Mouse (Mus musculus) MEL (cell line): Measurements from ENCODE around the gene Ankrd52. TPM values are rescaled to one million over a fixed set of nuclear protein-coding genes. Genes with fewer than 3 reads are reported as not detected.
A peak's percentile ranks its signal among the peaks of the same experiment; 100 is the strongest.

Experiments
- DNase-seq: peaks from one replicate; pipeline ENCODE4 v3.0.0; 2011; ENCODE audit warnings: low read depth, low spot score
- H3K27ac ChIP-seq: 2 replicates; pipeline ENCODE4 v1.5.1; 2012; ENCODE audit warnings: low read depth, mild to moderate bottlenecking, control low read depth, low read length, moderate library complexity; ENCODE audit not compliant: control insufficient read depth
- H3K27me3 ChIP-seq, 2 experiments: fragments of 150-350 bp in 1 of 2; sonication (generic) in 1 of 2; 2 replicates each; pipeline ENCODE4 v1.6.1; 2012; ENCODE audit warnings: low read length in 2 of 2, mild to moderate bottlenecking in 2 of 2, improper control_type of control experiment in 1 of 2, moderate library complexity in 1 of 2; ENCODE audit not compliant: insufficient read depth in 2 of 2, control insufficient read depth in 1 of 2
- H3K36me3 ChIP-seq, 2 experiments: 2 replicates each; pipeline ENCODE4 v1.6.1; 2012 to 2014; ENCODE audit warnings: low read length in 2 of 2, improper control_type of control experiment in 1 of 2, inconsistent platforms in 1 of 2, mild to moderate bottlenecking in 1 of 2; ENCODE audit not compliant: insufficient read depth in 2 of 2, control insufficient read depth in 1 of 2
- H3K4me1 ChIP-seq, 2 experiments: fragments of 150-350 bp in 1 of 2; sonication (generic) in 1 of 2; 2 replicates each; pipeline ENCODE4 v1.6.1; 2012; ENCODE audit warnings: low read length in 2 of 2, improper control_type of control experiment in 1 of 2, mild to moderate bottlenecking in 1 of 2; ENCODE audit not compliant: insufficient read depth in 2 of 2, control insufficient read depth in 1 of 2
- H3K4me3 ChIP-seq, 2 experiments: fragments of 150-350 bp in 1 of 2; sonication (generic) in 1 of 2; 2 replicates each; pipeline ENCODE4 v1.5.1; 2012; ENCODE audit warnings: low read depth in 2 of 2, low read length in 2 of 2, mild to moderate bottlenecking in 2 of 2, moderate library complexity in 2 of 2, control low read depth in 1 of 2, improper control_type of control experiment in 1 of 2; ENCODE audit not compliant: control insufficient read depth in 1 of 2, insufficient read depth in 1 of 2
- H3K79me2 ChIP-seq: 2 replicates; pipeline ENCODE4 v1.6.1; 2012; ENCODE audit warnings: mild to moderate bottlenecking, low read length, moderate library complexity; ENCODE audit not compliant: control insufficient read depth, poor library complexity, insufficient read depth
- H3K9ac ChIP-seq: 2 replicates; pipeline ENCODE4 v1.6.1; 2012; ENCODE audit warnings: low read depth, mild to moderate bottlenecking, control low read depth, low read length, moderate library complexity; ENCODE audit not compliant: control insufficient read depth, poor library complexity, severe bottlenecking
- H3K9me3 ChIP-seq: fragments of 150-350 bp; sonication (generic); replicated peaks from 2 replicates; pipeline ENCODE4 v1.6.1; 2012; ENCODE audit warnings: mild to moderate bottlenecking, low read length, improper control_type of control experiment, moderate library complexity; ENCODE audit not compliant: insufficient read depth
- CHD1 ChIP-seq: IDR thresholded peaks from 2 replicates; pipeline ENCODE4 v1.6.1; 2012; ENCODE audit warnings: low read depth, mild to moderate bottlenecking, inconsistent platforms, low read length, improper control_type of control experiment
- CHD2 ChIP-seq: IDR thresholded peaks from 2 replicates; pipeline ENCODE4 v1.6.1; 2011; ENCODE audit warnings: low read length, improper control_type of control experiment
- CTCF ChIP-seq, 3 experiments: IDR thresholded peaks in 2 of 3; conservative IDR thresholded peaks in 1 of 3; 2 replicates each; pipeline ENCODE4 v1.5.1; 2011 to 2012; ENCODE audit warnings: low read length in 3 of 3, low read depth in 2 of 3, mild to moderate bottlenecking in 2 of 3, improper control_type of control experiment in 1 of 3, inconsistent platforms in 1 of 3, mixed read lengths in 1 of 3, moderate library complexity in 1 of 3; ENCODE audit not compliant: control insufficient read depth in 1 of 3, insufficient read depth in 1 of 3, poor library complexity in 1 of 3, severe bottlenecking in 1 of 3
- E2F4 ChIP-seq: IDR thresholded peaks from 2 replicates; pipeline ENCODE4 v1.6.1; 2011; ENCODE audit warnings: low read depth, low read length, improper control_type of control experiment, borderline replicate concordance
- EP300 ChIP-seq, 2 experiments: IDR thresholded peaks; 2 replicates each; pipeline ENCODE4 v1.6.1; 2011; ENCODE audit warnings: improper control_type of control experiment in 2 of 2, low read length in 2 of 2, low read depth in 1 of 2, mild to moderate bottlenecking in 1 of 2
- ETS1 ChIP-seq: IDR thresholded peaks from 2 replicates; pipeline ENCODE4 v1.6.1; 2012; ENCODE audit warnings: low read depth, mild to moderate bottlenecking, inconsistent platforms, low read length, improper control_type of control experiment, moderate library complexity
- GATA1 ChIP-seq: IDR thresholded peaks from 2 replicates; pipeline ENCODE4 v1.6.1; 2011; ENCODE audit warnings: low read depth, low read length, improper control_type of control experiment
- KAT2A ChIP-seq: conservative IDR thresholded peaks from 2 replicates; pipeline ENCODE4 v1.6.1; 2012; ENCODE audit warnings: low read depth, low read length, improper control_type of control experiment, inconsistent platforms
- MAFK ChIP-seq: IDR thresholded peaks from 2 replicates; pipeline ENCODE4 v1.6.1; 2011; ENCODE audit warnings: low read depth, mild to moderate bottlenecking, low read length, improper control_type of control experiment, borderline replicate concordance
- MAZ ChIP-seq: IDR thresholded peaks from 2 replicates; pipeline ENCODE4 v1.6.1; 2012; ENCODE audit warnings: low read depth, mild to moderate bottlenecking, inconsistent platforms, low read length, improper control_type of control experiment
- MEF2A ChIP-seq: IDR thresholded peaks from 2 replicates; pipeline ENCODE4 v1.6.1; 2014; ENCODE audit warnings: low read depth, mild to moderate bottlenecking, inconsistent platforms, low read length, improper control_type of control experiment; ENCODE audit not compliant: poor library complexity, insufficient replicate concordance, severe bottlenecking; ENCODE audit errors: extremely low read depth
- MXI1 ChIP-seq: IDR thresholded peaks from 2 replicates; pipeline ENCODE4 v1.6.1; 2011; ENCODE audit warnings: mild to moderate bottlenecking, low read depth, low read length, improper control_type of control experiment
- MYB ChIP-seq: IDR thresholded peaks from 2 replicates; pipeline ENCODE4 v1.6.1; 2011; ENCODE audit warnings: mild to moderate bottlenecking, low read depth, low read length, improper control_type of control experiment
- MYC ChIP-seq: IDR thresholded peaks from 2 replicates; pipeline ENCODE4 v1.6.1; 2011; ENCODE audit warnings: low read depth, mild to moderate bottlenecking, low read length, improper control_type of control experiment, moderate library complexity
- NELFE ChIP-seq: IDR thresholded peaks from 2 replicates; pipeline ENCODE4 v1.6.1; 2011; ENCODE audit warnings: low read depth, low read length, improper control_type of control experiment
- NRF1 ChIP-seq: IDR thresholded peaks from 2 replicates; pipeline ENCODE4 v1.6.1; 2014; ENCODE audit warnings: low read depth, mild to moderate bottlenecking, inconsistent platforms, low read length, improper control_type of control experiment, moderate library complexity; ENCODE audit not compliant: poor library complexity, insufficient read depth, severe bottlenecking
- POLR2A ChIP-seq, 2 experiments: IDR thresholded peaks; 2 replicates each; pipeline ENCODE4 v1.6.1; 2011 to 2012; ENCODE audit warnings: low read length in 2 of 2, mild to moderate bottlenecking in 2 of 2, control low read depth in 1 of 2, improper control_type of control experiment in 1 of 2, low read depth in 1 of 2, moderate library complexity in 1 of 2; ENCODE audit not compliant: control insufficient read depth in 1 of 2, insufficient read depth in 1 of 2, poor library complexity in 1 of 2
- SIN3A ChIP-seq: IDR thresholded peaks from 2 replicates; pipeline ENCODE4 v1.6.1; 2012; ENCODE audit warnings: low read length, improper control_type of control experiment, inconsistent platforms
- SMC3 ChIP-seq: IDR thresholded peaks from 2 replicates; pipeline ENCODE4 v1.6.1; 2011; ENCODE audit warnings: low read depth, low read length, improper control_type of control experiment
- TBP ChIP-seq: IDR thresholded peaks from 2 replicates; pipeline ENCODE4 v1.8.0; 2011; ENCODE audit warnings: low read depth, low read length, improper control_type of control experiment
- TCF12 ChIP-seq: IDR thresholded peaks from 2 replicates; pipeline ENCODE4 v1.6.1; 2014; ENCODE audit warnings: low read depth, mild to moderate bottlenecking, inconsistent platforms, low read length, improper control_type of control experiment, moderate library complexity
- USF1 ChIP-seq: IDR thresholded peaks from 2 replicates; pipeline ENCODE4 v1.6.1; 2014; ENCODE audit warnings: low read depth, mild to moderate bottlenecking, inconsistent platforms, low read length, improper control_type of control experiment, moderate library complexity
- ZMIZ1 ChIP-seq: IDR thresholded peaks from 2 replicates; pipeline ENCODE4 v1.6.1; 2012; ENCODE audit warnings: low read depth, mild to moderate bottlenecking, inconsistent platforms, low read length, improper control_type of control experiment, moderate library complexity
- polyA plus RNA-seq, 2 experiments: library from polyadenylated mRNA; stranded (reverse) in 1 of 2; unstranded in 1 of 2; fragments of >175 nt in 1 of 2; fragments of >200 nt in 1 of 2; gene quantifications; 2 replicates each; pipeline versions ENCODE4 v1.2.1 to v1.2.4; 2012; ENCODE audit warnings: low replicate concordance in 2 of 2, low read depth in 1 of 2; ENCODE audit not compliant: insufficient read length in 2 of 2, insufficient read depth in 1 of 2, missing spikeins in 1 of 2
- total RNA-seq: library from RNA; depleted of rRNA; stranded (reverse); fragments of 300-350 nt; gene quantifications from 2 replicates; pipeline ENCODE4 v1.2.3, GENCODE M21; 2012

Ankrd52 gene
- total and polyA plus RNA-seq, 3 experiments: 9.5 to 39.9 TPM; not detected in 1

DNA sequence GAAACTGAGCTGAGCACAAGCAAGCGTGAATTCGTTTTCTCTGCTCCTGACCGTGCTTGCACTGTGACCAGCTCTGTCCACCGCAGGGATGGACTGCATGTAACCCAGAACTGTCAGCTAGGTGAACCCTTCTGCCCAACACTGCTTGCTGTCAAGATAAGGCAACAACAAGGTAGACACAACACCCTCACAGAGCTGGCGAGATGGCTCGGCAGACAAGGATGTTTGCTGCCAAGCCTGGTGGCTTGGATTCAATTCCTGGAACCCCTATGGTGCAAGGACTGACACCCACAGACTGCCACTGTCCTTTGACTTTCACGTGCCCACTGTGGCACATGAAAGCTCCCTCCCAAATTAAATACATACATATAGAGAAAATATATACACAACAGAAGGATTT is 27.0 kb downstream of the Ankrd52 start:
- H3K27ac ChIP-seq: no peak overlapping the region
- no peak overlapping the region for H3K9ac ChIP-seq
- no peak for DNase-seq
- no peak overlapping the region for H3K4me3 ChIP-seq
- H3K27me3 ChIP-seq: no peaks in the 10 kb centered on the region
- TF ChIP-seq NELFE: no peak
- TF ChIP-seq MEF2A: no peak
- TF ChIP-seq CHD2: no peak
- TF ChIP-seq MYB: no peak
- TF ChIP-seq MAZ: no peak
- TF ChIP-seq POLR2A (IDR thresholded peaks at IDR 0.05; ENCODE audit: control insufficient read depth in 1 of 2, insufficient read depth in 1 of 2, low read depth in 1 of 2, low read length in 2 of 2, poor library complexity in 1 of 2): no peak
- TF ChIP-seq MYC: no peak
- no peak for TF ChIP-seq CTCF (IDR thresholded peaks at IDR 0.05 in 2 of 3, conservative IDR thresholded peaks at IDR 0.05 in 1 of 3; ENCODE audit: control insufficient read depth in 1 of 3, insufficient read depth in 1 of 3, low read depth in 2 of 3, low read length in 3 of 3, poor library complexity in 1 of 3, severe bottlenecking in 1 of 3)
- TF ChIP-seq TCF12: no peak
- no peak for TF ChIP-seq ETS1
- TF ChIP-seq ZMIZ1: no peak
- TF ChIP-seq TBP: no peak
- no peak for TF ChIP-seq KAT2A
- no peak for TF ChIP-seq GATA1
- TF ChIP-seq E2F4: no peak
- TF ChIP-seq, all 39 proteins: peak for 0
- no peaks in the 10 kb centered on the region for H3K9me3 ChIP-seq
- H3K36me3 ChIP-seq: peaks cover 0 to 3% of the 10 kb centered on the region in 2 experiments; a peak in 2 of 4 replicates
- peaks cover 3% of the 10 kb centered on the region; the same call in 1 of the 2 replicates for H3K79me2 ChIP-seq
- H3K4me1 ChIP-seq: peaks cover 0 to 7% of the 10 kb centered on the region in 2 experiments; a peak in 1 of 4 replicates

DNA sequence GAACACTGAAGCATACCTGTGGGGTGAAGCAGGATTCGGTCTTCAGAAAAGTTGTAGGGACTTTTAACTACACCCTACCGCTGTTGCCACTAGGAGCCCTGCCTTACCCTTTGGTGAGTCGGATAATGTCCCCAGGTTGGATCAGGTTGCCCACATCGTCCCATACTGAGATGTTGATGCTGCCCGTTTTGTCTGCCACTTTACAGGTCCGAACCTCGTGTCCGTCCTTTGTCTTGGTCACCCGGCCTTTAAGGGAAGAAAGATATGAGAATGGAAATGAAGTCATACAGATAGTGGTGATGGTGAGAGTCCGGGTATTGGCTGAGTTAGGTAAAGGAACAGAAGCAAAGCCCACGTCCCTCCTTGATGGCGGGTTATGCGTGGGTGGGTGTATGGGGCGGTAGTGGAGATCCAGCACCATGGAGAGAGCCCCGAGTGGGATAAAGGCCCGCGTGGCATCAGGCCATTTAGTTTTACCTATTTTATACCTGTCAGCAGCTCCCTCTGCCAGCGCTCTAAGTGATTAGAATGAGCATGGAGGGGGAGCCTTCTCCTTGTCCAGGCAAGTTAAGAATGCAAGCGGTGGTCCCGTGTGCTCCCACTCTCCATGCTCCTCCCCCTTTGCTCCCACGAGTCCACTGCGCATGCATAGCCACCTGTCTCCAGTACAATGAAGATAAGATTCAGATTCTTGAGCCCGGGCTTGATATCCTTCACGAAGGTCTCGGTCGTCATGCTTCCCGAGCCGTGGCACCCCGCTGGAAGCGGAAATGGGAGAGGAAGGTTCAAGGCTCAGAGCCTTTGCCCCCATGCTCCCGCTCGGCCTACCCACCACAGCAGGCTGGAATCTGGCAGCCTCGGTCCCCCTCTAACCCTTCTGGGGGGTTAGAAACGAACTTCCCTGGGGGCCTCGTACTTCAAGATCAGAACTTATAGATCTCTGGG is 31.9 kb downstream of the Ankrd52 start:
- peak overlapping the region; percentile 61 for H3K27ac ChIP-seq
- H3K27me3 ChIP-seq: no peaks in the 10 kb centered on the region
- peaks cover 0 to 8% of the 10 kb centered on the region in 2 experiments; a peak in 2 of 4 replicates for H3K4me1 ChIP-seq
- peak; percentile 47; the same call in 1 of the 2 replicates for TF ChIP-seq SIN3A
- TF ChIP-seq SMC3: no peak
- peak; percentile 21; the same call in 1 of the 2 replicates for TF ChIP-seq NELFE
- peak; percentile 77 for TF ChIP-seq MXI1
- TF ChIP-seq USF1: no peak
- no peak for TF ChIP-seq MYB
- TF ChIP-seq CHD1: 0 out of 2 replicates have a peak, but pooled peaks have one; percentile 51
- peak; percentile 7; the same call in 1 of the 2 replicates for TF ChIP-seq GATA1
- TF ChIP-seq EP300 (IDR thresholded peaks at IDR 0.05; ENCODE audit: low read depth in 1 of 2, low read length in 2 of 2): 0 out of 4 replicates have a peak, but pooled peaks of 1 of the 2 experiments have one; percentile 2
- no peak for TF ChIP-seq CTCF (IDR thresholded peaks at IDR 0.05 in 2 of 3, conservative IDR thresholded peaks at IDR 0.05 in 1 of 3; ENCODE audit: control insufficient read depth in 1 of 3, insufficient read depth in 1 of 3, low read depth in 2 of 3, low read length in 3 of 3, poor library complexity in 1 of 3, severe bottlenecking in 1 of 3)
- 0 out of 2 replicates have a peak, but pooled peaks have one; percentile 21 for TF ChIP-seq TCF12
- peak; percentile 26 to 28; a peak in 2 of 4 replicates for TF ChIP-seq POLR2A (IDR thresholded peaks at IDR 0.05; ENCODE audit: control insufficient read depth in 1 of 2, insufficient read depth in 1 of 2, low read depth in 1 of 2, low read length in 2 of 2, poor library complexity in 1 of 2)
- peak; percentile 69 for TF ChIP-seq NRF1
- no peak for TF ChIP-seq E2F4
- no peak for TF ChIP-seq MAFK
- H3K79me2 ChIP-seq: peaks cover 31% of the 10 kb centered on the region
- no peaks in the 10 kb centered on the region for H3K9me3 ChIP-seq
- peak overlapping the region; percentile 76 to 90 for H3K4me3 ChIP-seq
- H3K36me3 ChIP-seq: peaks cover 0 to 9% of the 10 kb centered on the region in 2 experiments; a peak in 2 of 4 replicates
- peak; percentile 58 for DNase-seq
- H3K9ac ChIP-seq: peak overlapping the region; percentile 91
